Mouse (Mus musculus) layer of hippocampus, postnatal 25 days (tissue): ENCODE data around the gene Samm50. TPM values are rescaled to one million over a fixed set of nuclear protein-coding genes. Genes with fewer than 3 reads are reported as not detected.

Source experiments
- microRNA-seq, 2 experiments: library from miRNA; unstranded; fragments of <30 nt; microRNA quantifications; one replicate each; pipeline ENCODE4 v1.2.0; 2021
- total RNA-seq, 2 experiments: library from RNA; stranded (reverse); gene quantifications; 2 replicates each; pipeline ENCODE4 v1.2.3; 2021

The Samm50 gene
- total RNA-seq, 2 experiments from 2014 or later, result 90.3 to 92.3 TPM

Small RNAs within 50 kb of the gene (microRNA-seq; reads per million reads assigned to microRNA genes)
- gene Mir6392, result 0.55 to 2.6 reads per million in 2 experiments

Other genes with a start within 250 kb of the Samm50 start
- gene Efcab6, start 126.9 kb upstream of the Samm50 start, total RNA-seq, result 1 to 10 TPM; 4.5 to 9.4 TPM
- 100 to 1,000 TPM; 320 to 354 TPM for gene Sult4a1, start 86.5 kb upstream of the Samm50 start, total RNA-seq
- not detected for gene Pnpla5, start 69.1 kb upstream of the Samm50 start, total RNA-seq
- gene Pnpla3, start 24.4 kb upstream of the Samm50 start, total RNA-seq, result 1 to 10 TPM; 7.9 to 9.7 TPM
- 10 to 100 TPM; 43.5 to 44.3 TPM for gene Parvb, start 39.8 kb downstream of the Samm50 start, total RNA-seq
- gene Parvg, start 131.8 kb downstream of the Samm50 start, total RNA-seq, result 10 to 100 TPM; 15.8 to 19.2 TPM